Mouse (Mus musculus): ENCODE results near the gene Chst3.
"Not testable (repeated sequence)": the region's sequence is repeated elsewhere in the genome, so short reads cannot be mapped to it uniquely, and the experiment has no call there.

Gene Chst3

DNA sequence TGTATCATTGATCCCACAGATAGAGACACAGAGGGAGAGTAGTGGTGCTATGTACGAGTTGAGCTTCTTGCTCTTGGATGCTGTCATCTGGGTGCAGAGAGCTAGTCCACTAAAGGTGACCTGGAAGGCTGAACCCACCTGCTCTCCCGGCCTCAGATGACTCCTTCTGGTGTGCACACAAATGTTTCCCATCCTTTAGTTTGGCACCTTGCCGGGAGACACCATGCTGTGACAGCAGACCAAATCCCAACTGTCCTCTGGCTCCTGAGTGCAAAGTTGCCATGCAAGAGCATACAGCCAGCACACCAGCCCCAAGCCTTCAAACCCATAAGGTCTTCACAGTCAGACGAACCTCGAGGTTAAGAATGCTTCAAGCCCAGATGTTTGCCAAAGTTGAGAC lies 22.1 kb downstream of the Chst3 start:
- DNase-seq = peak; percentile 60 to 79

DNA sequence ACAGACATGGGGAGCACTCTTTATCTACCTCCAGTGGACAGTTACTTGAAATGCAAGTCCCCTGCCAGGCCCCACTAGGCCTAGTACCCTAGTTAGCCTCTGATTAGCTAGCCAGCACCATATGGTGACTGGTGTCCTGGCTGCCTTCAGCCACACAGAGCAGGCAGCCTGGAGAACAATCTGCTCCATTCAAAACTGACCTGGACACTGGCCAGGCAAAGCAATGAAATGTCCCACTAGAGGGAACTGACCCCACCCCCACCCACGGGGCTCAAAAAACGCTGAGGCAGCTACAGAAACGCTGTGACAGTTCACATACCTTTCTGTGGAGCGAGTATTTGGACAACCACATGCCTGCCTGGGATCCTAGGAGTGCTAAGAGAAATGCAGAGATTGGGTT lies 24.0 kb downstream of the Chst3 start:
- DNase-seq = peak; percentile 88 to 95

- peak in 1 of 2 experiments; percentile 43 for DNase-seq
Measured at GRCm38 (mm10) chr10:60193532-60194423, 25.3 kb downstream of the Chst3 start.

DNA sequence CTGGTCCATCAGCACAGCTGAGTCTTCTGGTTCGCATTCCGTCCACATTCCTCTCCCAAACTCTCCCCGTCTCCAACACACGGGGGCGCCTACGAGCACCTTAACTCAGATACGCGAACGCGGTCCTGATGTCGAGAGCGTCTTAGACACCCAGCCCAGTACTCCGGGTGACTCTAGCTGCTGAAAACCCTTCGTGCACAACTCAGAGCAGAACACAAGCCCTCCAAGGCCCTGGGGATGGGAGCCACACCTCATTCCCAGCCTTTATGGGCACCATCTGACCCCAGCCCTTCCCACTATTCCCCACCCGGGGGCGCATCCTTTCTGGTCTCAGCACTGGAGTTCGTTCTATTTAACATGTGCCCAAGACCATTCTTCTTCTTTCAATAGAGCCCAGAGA lies 27.3 kb downstream of the Chst3 start:
- DNase-seq = peak; percentile 85 to 89

DNA sequence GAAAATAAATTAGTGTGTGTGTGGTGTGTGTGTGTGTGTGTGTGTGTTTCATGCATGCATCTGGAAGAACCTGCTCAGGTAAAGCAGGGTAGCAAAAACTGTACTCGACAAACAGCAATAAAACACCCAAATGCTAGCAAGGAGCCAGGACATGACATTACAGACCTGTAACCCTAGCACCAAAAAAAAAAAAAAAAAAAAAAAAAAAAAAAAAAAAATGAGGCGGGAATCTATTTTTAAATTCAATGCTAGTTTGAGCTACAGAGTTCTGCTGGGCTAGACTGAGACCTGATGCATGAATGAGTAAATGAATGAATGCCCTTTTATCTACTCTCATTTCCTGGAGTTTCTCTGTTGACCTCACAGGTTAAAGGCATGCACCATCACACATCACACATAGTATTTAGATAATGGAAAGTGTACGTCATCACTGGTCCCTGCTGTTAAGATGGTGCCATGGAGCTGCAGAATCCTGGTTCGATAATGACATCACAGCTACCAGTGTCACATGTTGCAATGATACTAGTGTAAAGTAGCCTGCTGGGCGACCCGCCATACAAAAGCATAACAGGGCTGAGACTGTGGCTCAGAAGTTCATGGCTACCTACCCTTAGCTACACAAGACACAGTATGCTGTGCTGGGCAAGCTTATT lies 29.4 kb downstream of the Chst3 start:
- DNase-seq = no peak

DNA sequence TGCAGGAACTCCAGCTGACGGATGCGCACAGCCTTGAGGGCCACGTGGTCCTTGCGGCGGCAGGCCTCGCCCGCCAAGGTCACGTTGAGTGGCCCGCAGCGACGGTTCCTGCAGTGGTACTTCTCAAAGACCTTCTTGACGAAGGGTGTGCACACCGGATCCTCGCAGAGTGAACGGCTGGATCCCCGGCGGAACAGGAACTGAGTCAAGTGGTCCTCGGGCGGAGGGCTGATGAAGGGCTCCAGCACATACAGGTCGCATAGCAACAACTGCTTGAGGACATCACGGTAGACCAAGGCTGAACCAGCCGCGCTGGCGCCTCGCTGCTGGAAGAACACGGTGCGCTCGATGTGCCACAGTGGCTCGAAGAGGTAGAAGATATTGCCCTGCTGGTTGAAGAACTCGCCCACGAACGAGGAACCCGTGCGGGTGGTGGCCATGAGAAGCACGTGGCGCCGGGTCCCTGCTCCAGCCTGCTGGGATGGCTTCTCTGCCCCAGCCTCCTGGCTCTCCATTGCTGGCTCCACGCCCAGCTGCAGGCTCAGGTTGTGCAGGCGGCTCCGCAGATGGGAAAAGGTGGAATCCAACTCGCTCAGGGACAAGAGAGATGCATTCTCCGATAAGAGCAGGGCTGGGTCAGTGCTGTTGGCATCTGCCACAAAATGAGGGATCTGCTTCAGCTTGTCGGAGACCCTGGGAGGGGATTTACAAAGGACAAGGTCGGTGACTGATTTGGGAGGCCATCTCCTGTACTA lies 32.7 kb downstream of the Chst3 start:
- DNase-seq = peak; percentile 84 to 90

- no peak for DNase-seq
Measured at GRCm38 (mm10) chr10:60185023-60185709, 33.9 kb downstream of the Chst3 start.

GRCm38 (mm10) chr10:60175306-60175705 lies 43.8 kb downstream of the Chst3 start:
- not testable (repeated sequence) for DNase-seq

DNA sequence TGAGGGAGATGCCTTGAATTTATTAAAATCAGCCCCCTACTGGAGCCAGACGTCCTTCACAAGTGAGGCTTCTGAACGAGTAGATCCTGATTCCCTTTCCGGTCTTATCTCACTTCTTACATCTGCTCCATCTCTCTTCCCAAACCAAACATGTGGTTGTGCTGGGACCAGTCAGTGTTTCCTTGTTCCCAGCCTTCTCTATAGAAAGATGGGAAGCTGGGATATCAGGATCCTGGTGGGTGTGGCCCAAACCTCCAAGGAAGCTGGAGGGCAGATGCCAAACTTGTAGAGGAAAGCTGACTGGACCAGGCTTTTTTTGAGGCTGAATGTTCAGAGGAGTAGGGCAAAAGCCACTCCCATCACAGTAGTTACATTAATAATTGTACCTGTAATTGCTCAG lies 44.6 kb downstream of the Chst3 start:
- no peak for DNase-seq

GRCm38 (mm10) chr10:60173035-60173434 lies 46.0 kb downstream of the Chst3 start:
- DNase-seq = peak; percentile 27 to 57

DNA sequence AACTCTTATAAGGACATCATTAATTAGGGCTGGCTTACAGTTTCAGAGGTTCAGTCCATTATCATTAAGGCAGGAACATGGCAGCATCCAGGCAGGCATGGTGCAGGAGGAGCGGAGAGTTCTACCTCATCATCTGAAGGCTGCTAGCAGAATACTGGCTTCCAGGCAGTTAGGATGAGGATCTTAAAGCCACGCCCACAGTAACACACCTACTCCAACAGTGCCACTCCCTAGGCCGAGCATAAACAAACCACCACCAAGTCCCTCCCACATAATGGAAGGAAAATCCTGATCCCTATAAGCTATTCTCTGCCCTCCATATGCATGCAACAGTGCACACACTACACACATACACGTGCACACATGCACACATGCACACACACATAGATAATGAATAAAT lies 46.8 kb downstream of the Chst3 start:
- DNase-seq = no peak

GRCm38 (mm10) chr10:60171368-60171767 lies 47.7 kb downstream of the Chst3 start:
- DNase-seq = no peak

GRCm38 (mm10) chr10:60170326-60171089 lies 48.6 kb downstream of the Chst3 start:
- no peak for DNase-seq

DNA sequence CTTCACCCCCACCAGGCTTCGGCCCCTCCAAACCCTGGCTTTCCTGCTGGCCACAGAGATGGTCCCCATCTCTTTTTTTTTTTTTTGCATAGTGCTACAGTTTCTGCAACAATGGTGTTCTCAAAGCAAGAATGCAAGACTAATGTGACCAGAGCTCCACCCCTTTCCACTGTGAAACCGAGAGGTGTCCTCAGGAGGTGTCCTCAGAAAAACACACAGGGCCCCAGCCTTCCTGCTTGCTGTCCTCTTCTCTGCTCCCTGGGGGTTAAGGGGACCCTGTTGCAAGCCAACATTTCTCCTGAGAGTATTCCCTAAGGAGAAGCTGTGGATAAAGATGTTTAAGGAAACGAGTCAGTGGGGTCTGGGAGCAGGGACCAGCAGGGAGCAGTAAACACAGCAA lies 50.1 kb downstream of the Chst3 start:
- DNase-seq = no peak

GRCm38 (mm10) chr10:60168306-60168705 lies 50.8 kb downstream of the Chst3 start:
- DNase-seq = no peak

GRCm38 (mm10) chr10:60166068-60166467 lies 53.0 kb downstream of the Chst3 start:
- no peak for DNase-seq

DNA sequence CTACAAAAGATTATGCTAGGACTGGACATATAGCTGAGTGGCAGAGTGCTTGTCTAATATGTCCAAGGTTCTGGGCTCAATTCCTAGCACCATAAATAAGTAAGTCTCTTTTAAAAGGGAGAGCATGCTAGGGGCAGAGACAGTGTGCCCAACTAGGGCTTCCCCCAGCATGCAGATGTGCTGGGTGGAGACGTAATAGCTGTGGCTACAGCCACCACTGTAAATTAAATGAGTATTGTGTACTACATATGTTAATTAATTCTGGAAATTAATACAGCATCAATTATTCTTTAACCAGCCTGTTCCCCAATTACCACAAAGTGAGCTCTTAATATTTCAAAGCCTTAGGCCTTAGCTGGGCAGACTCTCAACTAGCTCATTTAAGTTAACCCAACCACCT lies 54.2 kb downstream of the Chst3 start:
- no peak for DNase-seq

DNA sequence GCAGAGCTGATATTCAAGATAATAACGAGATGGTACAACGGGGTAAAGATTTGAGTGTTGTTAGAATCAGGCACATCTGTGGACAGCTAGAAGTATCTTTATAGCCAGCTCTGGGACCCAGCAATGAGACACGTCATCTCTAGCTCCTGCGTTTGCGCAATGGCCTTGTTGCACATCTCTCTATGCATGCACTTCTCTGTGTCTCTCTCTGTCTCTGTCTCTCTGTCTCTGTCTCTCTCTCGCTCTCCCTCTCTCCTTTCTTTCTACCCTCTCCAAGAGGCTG lies 56.1 kb downstream of the Chst3 start:
- DNase-seq = no peak

- DNase-seq = not testable (repeated sequence)
Measured at GRCm38 (mm10) chr10:60162184-60162972, 56.7 kb downstream of the Chst3 start.

- not testable (repeated sequence) for DNase-seq
Measured at GRCm38 (mm10) chr10:60161397-60161796, 57.7 kb downstream of the Chst3 start.

GRCm38 (mm10) chr10:60158144-60158543 lies 60.9 kb downstream of the Chst3 start:
- DNase-seq = no peak

Data from cerebellum, postnatal 25 days (tissue).